Mouse (Mus musculus) gastrocnemius, postnatal 10 days (tissue): ENCODE data around the gene Ip6k1. TPM values are rescaled to one million over a fixed set of nuclear protein-coding genes. Genes with fewer than 3 reads are reported as not detected.
"Not testable (repeated sequence)": the region's sequence is repeated elsewhere in the genome, so short reads cannot be mapped to it uniquely, and the experiment has no call there.

Experiments used
- DNase-seq: peaks from one replicate; pipeline ENCODE4 v3.0.0; 2021; ENCODE audit warnings: mixed read lengths
- total RNA-seq, 2 experiments: library from RNA; stranded (reverse); gene quantifications; 2 replicates each; pipeline ENCODE4 v1.2.3; 2021

The Ip6k1 gene
- total RNA-seq, 2 experiments from 2014 or later = 38.9 to 42.9 TPM

GRCm38 (mm10) chr9:107982681-107983346 is 19.5 kb upstream of the Ip6k1 start, which contains the start of gene Gm20661:
TSS of gene Gm20661 (plus strand) at chr9:107983058.
- peak; percentile 67 for DNase-seq

- DNase-seq = peak; percentile 65
Measured at GRCm38 (mm10) chr9:107983421-107983890, 18.8 kb upstream of the Ip6k1 start.

GRCm38 (mm10) chr9:107984052-107984753 is 18.1 kb upstream of the Ip6k1 start:
- no peak for DNase-seq

GRCm38 (mm10) chr9:107984754-107985055 is 17.6 kb upstream of the Ip6k1 start:
- DNase-seq = no peak

- peak; percentile 92 for DNase-seq
Measured at GRCm38 (mm10) chr9:107985131-107986119, 16.9 kb upstream of the Ip6k1 start, which contains the start of gene Inka1. TSS of gene Inka1 (minus strand) at chr9:107985879.

- DNase-seq = peak; percentile 82
Measured at GRCm38 (mm10) chr9:107986376-107986775, 15.9 kb upstream of the Ip6k1 start.

- no peak for DNase-seq
Measured at GRCm38 (mm10) chr9:107987950-107988349, 14.4 kb upstream of the Ip6k1 start.

- DNase-seq = no peak
Measured at GRCm38 (mm10) chr9:107992197-107992596, 10.1 kb upstream of the Ip6k1 start, which contains the start of gene Cdhr4. TSS of gene Cdhr4 (plus strand) at chr9:107992497.

GRCm38 (mm10) chr9:107993013-107993412 is 9.3 kb upstream of the Ip6k1 start:
- no peak for DNase-seq

GRCm38 (mm10) chr9:107994464-107994863 is 7.8 kb upstream of the Ip6k1 start:
- DNase-seq = no peak

- DNase-seq = no peak
Measured at GRCm38 (mm10) chr9:107995513-107995912, 6.8 kb upstream of the Ip6k1 start.

GRCm38 (mm10) chr9:107996049-107996448 is 6.3 kb upstream of the Ip6k1 start, which contains the start of gene Gm20662:
TSS of gene Gm20662 (plus strand) at chr9:107996349.
- no peak for DNase-seq

- DNase-seq = peak; percentile 64
Measured at GRCm38 (mm10) chr9:108002778-108003530, 653 bp downstream of the Ip6k1 start.

- DNase-seq = no peak
Measured at GRCm38 (mm10) chr9:108003531-108003890, 1.2 kb downstream of the Ip6k1 start.

GRCm38 (mm10) chr9:108008041-108008440 is 5.7 kb downstream of the Ip6k1 start:
- no peak for DNase-seq

GRCm38 (mm10) chr9:108010385-108010784 is 8.1 kb downstream of the Ip6k1 start:
- DNase-seq = no peak

- DNase-seq = not testable (repeated sequence)
Measured at GRCm38 (mm10) chr9:108013577-108013976, 11.3 kb downstream of the Ip6k1 start.

- DNase-seq = no peak
Measured at GRCm38 (mm10) chr9:108017127-108017526, 14.8 kb downstream of the Ip6k1 start.

- DNase-seq = no peak
Measured at GRCm38 (mm10) chr9:108020741-108021140, 18.4 kb downstream of the Ip6k1 start.

- no peak for DNase-seq
Measured at GRCm38 (mm10) chr9:108023216-108023615, 20.9 kb downstream of the Ip6k1 start.

GRCm38 (mm10) chr9:108026584-108026983 is 24.3 kb downstream of the Ip6k1 start:
- DNase-seq = no peak

- no peak for DNase-seq
Measured at GRCm38 (mm10) chr9:108027867-108028266, 25.6 kb downstream of the Ip6k1 start.
